In genomic region chr4:147904313-147905089, GRCm38 (mm10) we compare ENCODE assay signal across 8 mouse cellular contexts. TPM values are rescaled to one million over a fixed set of nuclear protein-coding genes. Genes with fewer than 3 reads are reported as not detected.
A peak's percentile ranks its signal among the peaks of the same experiment; 100 is the strongest.
DNase-seq lines count a peak whose midpoint lies in the region; ATAC-seq and TF ChIP-seq lines count a peak whose summit lies in the region.

Gene Mfn2 (minus strand): TSS chr4:147904704.

- no peaks in the 10 kb centered on the region for H3K9me3 ChIP-seq in embryonic facial prominence, embryonic 15.5 days (replicated peaks)
- no peaks in the 10 kb centered on the region for H3K9me3 ChIP-seq in limb, embryonic 14.5 days (ENCODE audit: control insufficient read depth, low read length)
- H3K9me3 ChIP-seq in midbrain, postnatal 0 days (ENCODE audit: low read length): no peaks in the 10 kb centered on the region

- peak; percentile 92 for DNase-seq in 416B (ENCODE audit: low read depth)
- peak; percentile 91 for DNase-seq in heart, adult 8-10 months (ENCODE audit: low spot score)
- DNase-seq in kidney, adult 9 months: peak; percentile 94
- peak; percentile 85 for DNase-seq in limb, embryonic 14.5 days (ENCODE audit: low spot score)
- DNase-seq in midbrain, postnatal 0 days (ENCODE audit: low spot score): peak; percentile 94
- DNase-seq in spleen, postnatal 14 days (ENCODE audit: low spot score in 2 of 2): peak; percentile 71 to 86

- peak within 1 kb of the TSS; percentile 95 for H3K4me3 ChIP-seq in bone marrow, adult 2 months (replicated peaks; ENCODE audit: control insufficient read depth, low read depth, low read length)
- H3K4me3 ChIP-seq in embryonic facial prominence, embryonic 15.5 days (replicated peaks): peak within 1 kb of the TSS; percentile 93
- peak within 1 kb of the TSS; percentile 87 for H3K4me3 ChIP-seq in limb, embryonic 14.5 days (replicated peaks; ENCODE audit: low read length)
- H3K4me3 ChIP-seq in midbrain, postnatal 0 days (ENCODE audit: low read depth, low read length): peak within 1 kb of the TSS; percentile 75

- peak; percentile 87 for ATAC-seq in embryonic facial prominence, embryonic 15.5 days (ENCODE audit: insufficient number of reproducible peaks, low FRiP score, low TSS enrichment, low read depth)
- peak; percentile 96 for ATAC-seq in limb, embryonic 14.5 days (ENCODE audit: low FRiP score, low read depth)
- peak; percentile 94 for ATAC-seq in midbrain, postnatal 0 days (ENCODE audit: low FRiP score)

- H3K9ac ChIP-seq in embryonic facial prominence, embryonic 15.5 days: peak within 1 kb of the TSS; percentile 84
- H3K9ac ChIP-seq in limb, embryonic 14.5 days (ENCODE audit: low read depth, low read length, severe bottlenecking): peak within 1 kb of the TSS; percentile 93
- H3K9ac ChIP-seq in midbrain, postnatal 0 days (replicated peaks; ENCODE audit: low read length, poor library complexity, severe bottlenecking): peak within 1 kb of the TSS; percentile 85

- peak; percentile 21; the same call in 1 of the 2 replicates for TF ChIP-seq POLR2A in bone marrow, adult 2 months (IDR thresholded peaks at IDR 0.05; ENCODE audit: borderline replicate concordance, control insufficient read depth, low read depth, low read length)
- no peak for TF ChIP-seq POLR2A in limb, embryonic 14.5 days (IDR thresholded peaks at IDR 0.05; ENCODE audit: borderline replicate concordance, extremely low read depth, insufficient read depth, insufficient read length)

- WGBS in bone marrow, adult 2 months: under 1% methylated on average over 59 of the region's 59 CpGs
- under 1% methylated on average over 57 of the region's 59 CpGs for WGBS in embryonic facial prominence, embryonic 15.5 days
- WGBS in limb, embryonic 14.5 days: under 1% methylated on average over 36 of the region's 59 CpGs
- WGBS in midbrain, postnatal 0 days: under 1% methylated on average over 46 of the region's 59 CpGs

- TF ChIP-seq CTCF in bone marrow, adult 2 months (IDR thresholded peaks at IDR 0.05; ENCODE audit: control insufficient read depth, insufficient read depth, low read length): no peak
- TF ChIP-seq CTCF in midbrain, postnatal 0 days (IDR thresholded peaks at IDR 0.05): no peak

- H3K4me2 ChIP-seq in embryonic facial prominence, embryonic 15.5 days (replicated peaks): peak within 1 kb of the TSS; percentile 62
- H3K4me2 ChIP-seq in limb, embryonic 14.5 days (replicated peaks; ENCODE audit: low read depth, low read length, severe bottlenecking): peak within 1 kb of the TSS; percentile 75
- H3K4me2 ChIP-seq in midbrain, postnatal 0 days (ENCODE audit: low read depth, low read length, poor library complexity, severe bottlenecking): peak within 1 kb of the TSS; percentile 55

- H3K36me3 ChIP-seq in embryonic facial prominence, embryonic 15.5 days: peaks cover 33% of the 10 kb centered on the region
- H3K36me3 ChIP-seq in limb, embryonic 14.5 days (ENCODE audit: control insufficient read depth, insufficient read depth, low read length): peaks cover 33% of the 10 kb centered on the region
- peaks cover 20% of the 10 kb centered on the region for H3K36me3 ChIP-seq in midbrain, postnatal 0 days (ENCODE audit: insufficient read depth, low read length)

- peak within 1 kb of the TSS; percentile 95 for H3K27ac ChIP-seq in bone marrow, adult 2 months (ENCODE audit: control insufficient read depth, insufficient read depth, low read depth, low read length, poor library complexity)
- H3K27ac ChIP-seq in embryonic facial prominence, embryonic 15.5 days (replicated peaks): peak within 1 kb of the TSS; percentile 90
- peak within 1 kb of the TSS; percentile 85 for H3K27ac ChIP-seq in limb, embryonic 14.5 days (replicated peaks; ENCODE audit: low read depth, low read length)
- peak within 1 kb of the TSS; percentile 70 for H3K27ac ChIP-seq in midbrain, postnatal 0 days (ENCODE audit: low read depth, low read length)

- no peaks in the 10 kb centered on the region for H3K27me3 ChIP-seq in embryonic facial prominence, embryonic 15.5 days
- no peaks in the 10 kb centered on the region for H3K27me3 ChIP-seq in limb, embryonic 14.5 days (ENCODE audit: control insufficient read depth, insufficient read depth, low read length)
- no peaks in the 10 kb centered on the region for H3K27me3 ChIP-seq in midbrain, postnatal 0 days (ENCODE audit: insufficient read depth, low read length)

- H3K4me1 ChIP-seq in bone marrow, adult 2 months (ENCODE audit: control insufficient read depth, insufficient read depth, low read length): peaks cover 6% of the 10 kb centered on the region
- peaks cover 14% of the 10 kb centered on the region for H3K4me1 ChIP-seq in embryonic facial prominence, embryonic 15.5 days
- H3K4me1 ChIP-seq in limb, embryonic 14.5 days (ENCODE audit: control insufficient read depth, insufficient read depth, low read length): peaks cover 3% of the 10 kb centered on the region; the same call in 1 of the 2 replicates
- H3K4me1 ChIP-seq in midbrain, postnatal 0 days (ENCODE audit: insufficient read depth, low read length): peaks cover 9% of the 10 kb centered on the region

RNA-seq across cellular contexts. Expression of gene Mfn2, which starts in this region (rescaled TPM):
- polyA plus RNA-seq in bone marrow, adult 2 months (2011; ENCODE audit: insufficient read depth, insufficient read length, low replicate concordance, missing spikeins): 12.1 and 23.5 TPM in 2 replicates
- polyA plus RNA-seq in embryonic facial prominence, embryonic 15.5 days (2015; fragmentation: Nextera tagmentation; extraction: Ambion mirVana): 38.6 and 39.4 TPM in 2 replicates
- 100 to 1,000 TPM; 664 to 803 (median 747) TPM for total RNA-seq in heart, adult 8-10 months (2022)
- 29.6 and 33.4 TPM in 2 replicates for polyA plus RNA-seq in limb, embryonic 14.5 days (2012; rRNA removed)
- polyA plus RNA-seq in limb, embryonic 14.5 days (2014; fragmentation: Nextera tagmentation; extraction: Ambion mirVana): 29.8 and 30.2 TPM in 2 replicates
- 92.3 and 97.7 TPM in 2 replicates for total RNA-seq in midbrain, postnatal 0 days (2014; rRNA removed)
- polyA plus RNA-seq in midbrain, postnatal 0 days (2015; fragmentation: Nextera tagmentation; extraction: Ambion mirVana): 96.9 and 99.0 TPM in 2 replicates

Comparison
In these comparisons a context has a peak if more than half of its experiments do, and no peak if none do; other contexts are left out.
1. Peak in every context shown above with its lines: DNase-seq, ATAC-seq, H3K4me3 ChIP-seq and H3K27ac ChIP-seq.